Mouse (Mus musculus) heart, adult 10 weeks (tissue): ENCODE data around the gene Slc22a14. TPM values are rescaled to one million over a fixed set of nuclear protein-coding genes. Genes with fewer than 3 reads are reported as not detected.

Experiments
- polyA plus RNA-seq: library from polyadenylated mRNA; stranded (reverse); fragments of 350-450 nt; fragmentation: Illumina TruSeq; extraction: RNeasy Lipid Tissue Mini Kit (QIAGEN cat#74804); gene quantifications from one replicate; pipeline ENCODE4 v1.2.3, GENCODE M21; 2014; ENCODE audit warnings: low read depth, low replicate concordance

Slc22a14 gene
- polyA plus RNA-seq = not detected

GRCm38 (mm10) chr9:119365284-119365683 is at the start of gene Slc22a14:
Gene Slc22a14, minus strand, starts transcription at chr9:119365553.

GRCm38 (mm10) chr9:119401801-119402214 is 36.5 kb upstream of the Slc22a14 start, which contains the start of gene Acvr2b:
Gene Acvr2b, plus strand, starts transcription at chr9:119402118.

GRCm38 (mm10) chr9:119357331-119358057 is 7.9 kb downstream of the Slc22a14 start, which contains the start of gene Xylb:
Gene Xylb, plus strand, starts transcription at chr9:119357381.

GRCm38 (mm10) chr9:119340909-119341816 is 24.2 kb downstream of the Slc22a14 start, which contains the start of gene Myd88:
Gene Myd88, minus strand, starts transcription at chr9:119341411.

GRCm38 (mm10) chr9:119339558-119340211 is 25.7 kb downstream of the Slc22a14 start, which contains the start of gene Acaa1a:
Gene Acaa1a, plus strand, starts transcription at chr9:119339676.

GRCm38 (mm10) chr9:119322289-119323259 is 42.8 kb downstream of the Slc22a14 start, which contains the start of gene Oxsr1:
Gene Oxsr1, minus strand, starts transcription at chr9:119322427.

GRCm38 (mm10) chr9:119208998-119209397 is 156.4 kb downstream of the Slc22a14 start, which contains the start of gene Slc22a13:
Gene Slc22a13, minus strand, starts transcription at chr9:119209098.

GRCm38 (mm10) chr9:119158861-119159260 is 206.5 kb downstream of the Slc22a14 start, which contains the start of gene Gm47289:
Gene Gm47289, plus strand, starts transcription at chr9:119159161.

GRCm38 (mm10) chr9:119156278-119157201 is 208.8 kb downstream of the Slc22a14 start, which contains the start of gene Acaa1b:
Gene Acaa1b, minus strand, starts transcription at chr9:119157093.

Other genes starting within 250 kb of the Slc22a14 start
- gene Acaa1b, start 208.5 kb downstream of the Slc22a14 start, polyA plus RNA-seq = 1.3 TPM
- not detected for gene Gm47289, start 206.4 kb downstream of the Slc22a14 start, polyA plus RNA-seq
- not detected for gene Slc22a13, start 156.5 kb downstream of the Slc22a14 start, polyA plus RNA-seq
- 36.4 TPM for gene Oxsr1, start 43.1 kb downstream of the Slc22a14 start, polyA plus RNA-seq
- 80.0 TPM for gene Acaa1a, start 25.9 kb downstream of the Slc22a14 start, polyA plus RNA-seq
- gene Myd88, start 24.1 kb downstream of the Slc22a14 start, polyA plus RNA-seq = 15.7 TPM
- gene Xylb, start 8.2 kb downstream of the Slc22a14 start, polyA plus RNA-seq = 0.92 TPM
- gene Acvr2b, start 36.6 kb upstream of the Slc22a14 start, polyA plus RNA-seq = 2.5 TPM
- 2.4 TPM for gene Exog, start 79.4 kb upstream of the Slc22a14 start, polyA plus RNA-seq
- 99.8 TPM for gene Scn5a, start 213.5 kb upstream of the Slc22a14 start, polyA plus RNA-seq